Mouse (Mus musculus) C2C12 (cell line): ENCODE data around the gene Kcnj16. TPM values are rescaled to one million over a fixed set of nuclear protein-coding genes. Genes with fewer than 3 reads are reported as not detected.

Experiments
- H3K27me3 ChIP-seq: one replicate; pipeline ENCODE4 v1.6.1; 2011; ENCODE audit not compliant: control insufficient read depth, insufficient read depth, insufficient read length
- H3K36me3 ChIP-seq: one replicate; pipeline ENCODE4 v1.6.1; 2011; ENCODE audit not compliant: control insufficient read depth, insufficient read depth
- H3K4me3 ChIP-seq: one replicate; pipeline ENCODE4 v1.5.1; 2011; ENCODE audit warnings: mild to moderate bottlenecking, control low read depth; ENCODE audit not compliant: poor library complexity, insufficient read depth, severe bottlenecking
- H3K79me2 ChIP-seq: one replicate; pipeline ENCODE4 v1.6.1; 2011; ENCODE audit not compliant: control insufficient read depth, insufficient read depth
- H3K79me3 ChIP-seq: one replicate; pipeline ENCODE4 v1.6.1; 2011; ENCODE audit warnings: low read depth, control low read depth
- H3ac ChIP-seq: one replicate; pipeline ENCODE3; 2011; ENCODE audit warnings: low read depth; ENCODE audit not compliant: control insufficient read depth, insufficient read length
- CEBPB ChIP-seq: IDR thresholded peaks from one replicate; pipeline ENCODE4 v1.6.1; 2011; ENCODE audit warnings: low read depth, mild to moderate bottlenecking, control low read depth, moderate library complexity
- CTCF ChIP-seq: IDR thresholded peaks from one replicate; pipeline ENCODE4 v1.5.1; 2011; ENCODE audit not compliant: control insufficient read depth, insufficient read depth, insufficient read length
- FOSL1 ChIP-seq: IDR thresholded peaks from one replicate; pipeline ENCODE4 v1.8.0; 2011; ENCODE audit warnings: mild to moderate bottlenecking, low read length; ENCODE audit not compliant: poor library complexity, insufficient read depth, severe bottlenecking
- MAX ChIP-seq: IDR thresholded peaks from one replicate; pipeline ENCODE4 v1.6.1; 2011; ENCODE audit warnings: mild to moderate bottlenecking, control low read depth
- MYOD1 ChIP-seq: IDR thresholded peaks from one replicate; pipeline ENCODE4 v1.6.1; 2011; ENCODE audit warnings: low read depth; ENCODE audit not compliant: control insufficient read depth, insufficient read length
- MYOG ChIP-seq: IDR thresholded peaks from one replicate; pipeline ENCODE4 v1.6.1; 2011; ENCODE audit not compliant: control insufficient read depth, insufficient read length; ENCODE audit errors: extremely low read depth
- USF1 ChIP-seq: IDR thresholded peaks from one replicate; pipeline ENCODE4 v1.6.1; 2011; ENCODE audit warnings: low read depth, mild to moderate bottlenecking, control low read depth, moderate library complexity
- polyA plus RNA-seq: library from polyadenylated mRNA; unstranded; fragments of >200 nt; fragmentation: generic; extraction: Trizol; gene quantifications from one replicate; pipeline ENCODE4 v1.2.1, GENCODE M21; 2012; ENCODE audit warnings: missing spikeins

The Kcnj16 gene
- polyA plus RNA-seq, 1 experiment: not detected

DNA sequence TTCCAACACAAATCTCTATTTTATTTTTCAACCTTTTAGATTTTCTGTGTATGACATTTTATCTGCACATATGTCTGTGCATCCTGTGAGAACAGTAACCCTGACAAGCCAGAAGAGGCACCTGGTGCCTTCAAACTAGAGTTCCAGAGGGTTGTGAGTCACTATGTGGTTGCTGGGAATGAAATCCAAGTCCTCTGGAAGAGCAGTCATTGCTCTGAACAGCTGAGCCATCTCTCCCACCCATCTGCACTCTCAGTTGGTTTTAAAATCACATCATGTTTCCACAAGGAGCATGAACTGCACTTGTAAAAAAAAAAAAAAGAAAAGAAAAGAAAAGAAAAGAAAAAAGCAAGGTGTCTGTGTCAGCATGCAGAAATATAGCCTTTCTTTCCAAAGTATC lies 91.6 kb downstream of the Kcnj16 start:
- Histone ChIP-seq H3K79me3 (no peaks in the 10 kb centered on the region), H3K79me2 (no peaks in the 10 kb centered on the region), H3K27me3 (no peaks in the 10 kb centered on the region), H3K36me3 (no peaks in the 10 kb centered on the region), H3ac (no peak overlapping the region), H3K4me3 (no peak overlapping the region)
- TF ChIP-seq MYOG: no peak
- no peak for TF ChIP-seq CTCF
- no peak for TF ChIP-seq FOSL1
- no peak for TF ChIP-seq MAX
- no peak for TF ChIP-seq MYOD1
- TF ChIP-seq USF1: no peak
- TF ChIP-seq CEBPB: no peak

- Histone ChIP-seq H3K27me3 (no peaks in the 10 kb centered on the region), H3K36me3 (no peaks in the 10 kb centered on the region), H3ac (no peak overlapping the region), H3K79me3 (no peaks in the 10 kb centered on the region), H3K79me2 (no peaks in the 10 kb centered on the region), H3K4me3 (no peak overlapping the region)
- TF ChIP-seq MYOG (no peak), USF1 (no peak), CEBPB (no peak), CTCF (no peak), FOSL1 (no peak), MYOD1 (no peak), MAX (no peak)
Observed at GRCm38 (mm10) chr11:111060216-111060615, 92.4 kb downstream of the Kcnj16 start.

DNA sequence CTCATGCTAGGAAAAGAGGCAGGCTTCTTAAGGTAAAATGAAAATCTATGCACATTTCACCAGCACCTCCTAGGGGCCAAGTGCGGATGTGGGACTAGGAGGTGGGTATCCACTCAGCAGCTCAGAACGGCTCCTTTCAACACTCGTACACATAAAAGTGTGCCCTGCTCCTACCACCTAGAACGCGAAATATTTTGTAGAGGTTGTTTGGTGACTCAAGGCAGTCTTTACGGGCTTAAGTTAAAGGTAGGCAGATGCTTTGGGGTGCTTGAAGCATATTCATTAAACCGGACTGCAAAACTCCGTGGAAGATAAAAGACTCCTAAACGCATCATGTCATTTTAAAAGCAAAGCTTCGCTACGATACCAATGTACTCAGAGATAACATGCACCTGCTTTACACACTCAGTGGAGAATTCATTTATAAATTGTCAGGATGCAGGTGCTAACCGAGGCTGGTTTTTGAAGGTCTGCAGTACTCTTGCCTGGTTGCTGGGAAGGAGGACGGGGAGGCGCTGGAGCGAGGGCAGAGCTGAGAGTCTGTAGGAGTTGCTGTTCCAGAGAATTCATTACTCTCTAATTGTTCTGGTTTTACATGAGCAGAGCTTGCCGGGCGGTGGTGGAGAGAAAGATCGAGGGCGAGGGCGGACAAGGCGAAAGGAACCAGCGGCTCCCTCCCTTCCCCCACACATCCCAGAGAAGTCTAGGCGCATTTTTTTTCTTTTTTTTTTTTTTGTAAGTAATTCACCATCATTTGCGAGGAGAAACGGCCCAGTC lies 97.1 kb downstream of the Kcnj16 start:
- Histone ChIP-seq H3K4me3 (no peak overlapping the region), H3K79me2 (no peaks in the 10 kb centered on the region), H3K27me3 (no peaks in the 10 kb centered on the region), H3K36me3 (no peaks in the 10 kb centered on the region), H3ac (no peak overlapping the region), H3K79me3 (no peaks in the 10 kb centered on the region)
- no peak for TF ChIP-seq CEBPB
- peak; percentile 25 for TF ChIP-seq CTCF

DNA sequence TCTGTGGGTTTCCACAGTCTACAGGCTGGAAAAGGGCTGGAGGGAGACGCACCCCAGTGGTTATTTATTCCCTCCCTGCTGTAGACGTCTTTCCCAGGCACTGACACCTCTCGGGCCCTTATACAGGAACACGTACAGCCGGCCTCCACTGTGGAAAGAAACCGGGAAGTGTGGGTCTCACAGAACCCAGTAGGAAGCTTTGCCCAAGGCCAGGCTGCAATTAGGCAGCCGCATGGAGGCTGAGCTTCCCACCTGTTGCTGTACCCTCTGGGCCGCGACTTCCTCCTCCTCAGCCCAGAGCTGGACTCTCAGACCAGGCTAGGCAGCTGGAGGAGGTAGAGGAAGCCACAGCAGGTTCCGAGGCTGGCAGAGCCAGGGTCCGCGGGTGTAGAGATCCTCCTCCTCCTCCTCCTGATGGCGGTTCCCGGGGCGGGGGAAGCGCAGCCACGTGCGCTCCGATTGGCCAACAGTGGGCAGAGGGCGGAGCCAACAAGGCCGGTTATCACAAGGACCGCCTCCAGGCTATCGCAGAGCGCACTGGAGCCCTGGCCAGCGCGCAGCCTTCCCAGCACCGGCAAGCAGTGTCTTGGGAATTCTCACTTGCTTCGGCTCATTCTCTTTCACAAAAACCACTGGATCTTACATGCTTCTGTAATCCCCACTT lies 97.9 kb downstream of the Kcnj16 start, which contains the start of gene Kcnj2:
Gene Kcnj2 (plus strand): TSS at position 530 of the 664 bp plus-strand sequence.
- H3K27me3 ChIP-seq: no peaks in the 10 kb centered on the region
- no peaks in the 10 kb centered on the region for H3K36me3 ChIP-seq
- no peaks in the 10 kb centered on the region for H3K79me2 ChIP-seq
- TF ChIP-seq MYOD1: no peak
- no peak for TF ChIP-seq FOSL1
- TF ChIP-seq CEBPB: no peak
- no peak for TF ChIP-seq MAX
- TF ChIP-seq USF1: peak; percentile 35
- H3K79me3 ChIP-seq: no peaks in the 10 kb centered on the region
- H3ac ChIP-seq: peak within 1 kb of the TSS; percentile 16
- peak within 1 kb of the TSS; percentile 16 for H3K4me3 ChIP-seq

DNA sequence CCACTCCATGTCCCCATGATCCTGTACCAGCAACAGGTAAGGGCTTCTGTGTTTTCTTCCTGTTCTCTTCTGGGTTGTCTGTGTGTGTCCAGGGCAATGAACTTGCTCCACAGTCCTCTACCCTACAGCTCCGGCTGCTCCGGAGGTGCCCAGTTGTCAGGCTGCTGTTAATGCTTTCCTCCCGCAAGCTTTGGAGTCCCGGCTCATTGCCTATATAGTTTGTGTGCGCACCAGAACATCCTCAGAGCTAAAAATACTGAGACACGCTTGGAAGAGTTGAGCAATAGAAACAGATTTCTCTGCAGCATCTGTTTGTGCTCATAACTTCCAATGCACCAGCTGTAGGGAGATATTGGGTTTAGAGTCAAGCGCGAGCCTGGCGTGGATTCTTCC lies 98.5 kb downstream of the Kcnj16 start:
- Histone ChIP-seq H3K4me3 (no peak overlapping the region), H3K79me3 (no peaks in the 10 kb centered on the region), H3ac (no peak overlapping the region), H3K79me2 (no peaks in the 10 kb centered on the region), H3K27me3 (no peaks in the 10 kb centered on the region), H3K36me3 (no peaks in the 10 kb centered on the region)
- TF ChIP-seq MYOG: no peak
- no peak for TF ChIP-seq CEBPB
- no peak for TF ChIP-seq CTCF
- TF ChIP-seq MYOD1: no peak
- TF ChIP-seq USF1: no peak
- no peak for TF ChIP-seq MAX
- no peak for TF ChIP-seq FOSL1

GRCm38 (mm10) chr11:111067787-111068186 lies 100.0 kb downstream of the Kcnj16 start:
- TF ChIP-seq MAX: no peak
- TF ChIP-seq CEBPB: no peak
- TF ChIP-seq USF1: no peak
- no peak for TF ChIP-seq MYOG
- TF ChIP-seq FOSL1: no peak
- TF ChIP-seq CTCF: no peak
- no peak for TF ChIP-seq MYOD1
- H3K36me3 ChIP-seq: no peaks in the 10 kb centered on the region
- H3K4me3 ChIP-seq: no peak overlapping the region
- H3K27me3 ChIP-seq: no peaks in the 10 kb centered on the region
- no peak overlapping the region for H3ac ChIP-seq
- no peaks in the 10 kb centered on the region for H3K79me3 ChIP-seq
- no peaks in the 10 kb centered on the region for H3K79me2 ChIP-seq
